Mouse (Mus musculus) brain, embryonic 14.5 days (tissue): Measurements from ENCODE around the gene Pop7.

ENCODE experiments used
- CTCF ChIP-seq: fragments of 200-500 bp; IDR thresholded peaks from 2 replicates; pipeline ENCODE4 v1.5.1; 2012; ENCODE audit warnings: inconsistent platforms, mild to moderate bottlenecking, moderate library complexity, borderline replicate concordance; ENCODE audit not compliant: insufficient read depth, insufficient read length; ENCODE audit errors: extremely low read depth
- POLR2A ChIP-seq: fragments of 200-500 bp; IDR thresholded peaks from 2 replicates; pipeline ENCODE4 v1.6.1; 2012; ENCODE audit warnings: mild to moderate bottlenecking, inconsistent platforms, borderline replicate concordance; ENCODE audit not compliant: poor library complexity, insufficient read depth, insufficient read length, severe bottlenecking; ENCODE audit errors: extremely low read depth

GRCm38 (mm10) chr5:137513951-137514721, 11.8 kb upstream of the Pop7 start:
- no peak for TF ChIP-seq CTCF
- no peak for TF ChIP-seq POLR2A
